Mouse (Mus musculus) forebrain, embryonic 11.5 days (tissue): ENCODE data around the gene Kdm5d. TPM values are rescaled to one million over a fixed set of nuclear protein-coding genes. Genes with fewer than 3 reads are reported as not detected.

ENCODE experiments used
- ATAC-seq: fragments of 200-750 bp; cut with Nextera tagmentation; replicated peaks from 2 replicates; pipeline ENCODE4 v1.8.0; 2017; ENCODE audit warnings: moderate TSS enrichment; ENCODE audit not compliant: low FRiP score
- DNase-seq: peaks from one replicate; pipeline ENCODE4 v3.0.0-alpha.2; 2017; ENCODE audit warnings: low spot score
- H3K27ac ChIP-seq: fragments of 300-500 bp; sonication (generic); 2 replicates; pipeline ENCODE4 v1.5.1; 2014; ENCODE audit warnings: low read depth, low read length
- H3K27me3 ChIP-seq: fragments of 300-500 bp; sonication (generic); 2 replicates; pipeline ENCODE4 v1.6.1; 2014; ENCODE audit warnings: mild to moderate bottlenecking, low read length, mixed read lengths; ENCODE audit not compliant: control insufficient read depth, insufficient read depth
- H3K36me3 ChIP-seq: fragments of 300-500 bp; sonication (generic); 2 replicates; pipeline ENCODE4 v1.6.1; 2014; ENCODE audit warnings: mild to moderate bottlenecking, low read length, moderate library complexity, mixed read lengths; ENCODE audit not compliant: control insufficient read depth, insufficient read depth
- H3K4me1 ChIP-seq: fragments of 300-500 bp; sonication (generic); replicated peaks from 2 replicates; pipeline ENCODE4 v1.6.1; 2014; ENCODE audit warnings: low read length, mixed read lengths; ENCODE audit not compliant: control insufficient read depth, insufficient read depth
- H3K4me2 ChIP-seq: fragments of 300-500 bp; sonication (generic); 2 replicates; pipeline ENCODE4 v1.6.1; 2014; ENCODE audit warnings: low read depth, mild to moderate bottlenecking, low read length, moderate library complexity, mixed read lengths; ENCODE audit not compliant: severe bottlenecking
- H3K4me3 ChIP-seq: fragments of 300-500 bp; sonication (generic); 2 replicates; pipeline ENCODE4 v1.5.1; 2014; ENCODE audit warnings: low read depth, low read length
- H3K9ac ChIP-seq: fragments of 300-500 bp; sonication (generic); 2 replicates; pipeline ENCODE4 v1.6.1; 2014; ENCODE audit warnings: low read length
- H3K9me3 ChIP-seq: fragments of 300-500 bp; sonication (generic); 2 replicates; pipeline ENCODE4 v1.6.1; 2016; ENCODE audit warnings: low read length, mixed read lengths; ENCODE audit not compliant: control insufficient read depth
- WGBS: fragments of 180-500 bp; shearing (Covaris S2); extraction: QIAGEN DNeasy Blood & Tissue Kit; methylation state at CpG from one replicate; pipeline ENCODE4 v1.1.7; 2014; 5-methylcytosine and 5-hydroxymethylcytosine counted together
- microRNA-seq: library from miRNA; unstranded; fragments of <30 nt; microRNA quantifications from one replicate; pipeline ENCODE4, GENCODE M21; 2016; ENCODE audit not compliant: insufficient number of aligned reads
- polyA plus RNA-seq: library from polyadenylated mRNA; unstranded; fragments of >200 nt; fragmentation: Nextera tagmentation; extraction: Ambion mirVana; gene quantifications from 2 replicates; pipeline ENCODE4 v1.2.1, GENCODE M21; 2014

The Kdm5d gene
- 17.4 and 20.3 TPM in 2 replicates for polyA plus RNA-seq

- Histone ChIP-seq H3K9me3 (no peaks in the 10 kb centered on the region), H3K27me3 (no peaks in the 10 kb centered on the region), H3K36me3 (no peaks in the 10 kb centered on the region), H3K9ac (peak within 1 kb of the TSS; percentile 41), H3K27ac (no peak within 1 kb of the TSS), H3K4me2 (0 out of 2 replicates have a peak within 1 kb of the TSS, but pooled peaks have one; percentile 18), H3K4me1 (no peaks in the 10 kb centered on the region), H3K4me3 (peak within 1 kb of the TSS; percentile 35)
- DNase-seq = peak; percentile 56
- no peak for ATAC-seq
- WGBS = under 1% methylated on average over 34 of the region's 34 CpGs
These were observed at the start of gene Kdm5d for GRCm38 (mm10) chrY:897393-898227. Gene Kdm5d, plus strand, starts transcription at chrY:897788.

DNA sequence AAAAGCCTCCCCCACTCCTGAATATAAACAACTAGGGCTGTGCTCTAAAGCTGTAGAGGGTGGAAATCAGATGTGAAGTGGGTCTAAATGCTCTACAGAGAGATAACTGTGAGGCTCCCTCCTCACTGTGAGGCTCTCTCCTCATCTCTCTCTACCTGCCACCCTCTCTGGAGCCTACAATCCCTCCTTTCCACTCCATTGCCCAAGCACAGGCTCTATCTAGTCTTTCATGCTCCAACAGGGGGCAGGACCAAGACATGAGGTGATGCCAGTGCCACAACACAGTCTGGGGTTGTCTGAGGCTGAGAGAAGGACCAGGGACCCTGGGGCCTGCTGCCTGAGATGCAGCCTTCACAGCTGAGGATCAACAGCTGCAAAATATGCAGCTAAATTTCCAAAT, 25.2 kb upstream of the Kdm5d start:
- Histone ChIP-seq H3K9me3 (no peaks in the 10 kb centered on the region), H3K4me2 (no peak overlapping the region), H3K27ac (no peak overlapping the region), H3K27me3 (no peaks in the 10 kb centered on the region), H3K4me3 (no peak overlapping the region), H3K9ac (no peak overlapping the region), H3K36me3 (no peaks in the 10 kb centered on the region), H3K4me1 (no peaks in the 10 kb centered on the region)
- peak; percentile 49; the same call in 1 of the 2 replicates for ATAC-seq
- peak; percentile 41 for DNase-seq

DNA sequence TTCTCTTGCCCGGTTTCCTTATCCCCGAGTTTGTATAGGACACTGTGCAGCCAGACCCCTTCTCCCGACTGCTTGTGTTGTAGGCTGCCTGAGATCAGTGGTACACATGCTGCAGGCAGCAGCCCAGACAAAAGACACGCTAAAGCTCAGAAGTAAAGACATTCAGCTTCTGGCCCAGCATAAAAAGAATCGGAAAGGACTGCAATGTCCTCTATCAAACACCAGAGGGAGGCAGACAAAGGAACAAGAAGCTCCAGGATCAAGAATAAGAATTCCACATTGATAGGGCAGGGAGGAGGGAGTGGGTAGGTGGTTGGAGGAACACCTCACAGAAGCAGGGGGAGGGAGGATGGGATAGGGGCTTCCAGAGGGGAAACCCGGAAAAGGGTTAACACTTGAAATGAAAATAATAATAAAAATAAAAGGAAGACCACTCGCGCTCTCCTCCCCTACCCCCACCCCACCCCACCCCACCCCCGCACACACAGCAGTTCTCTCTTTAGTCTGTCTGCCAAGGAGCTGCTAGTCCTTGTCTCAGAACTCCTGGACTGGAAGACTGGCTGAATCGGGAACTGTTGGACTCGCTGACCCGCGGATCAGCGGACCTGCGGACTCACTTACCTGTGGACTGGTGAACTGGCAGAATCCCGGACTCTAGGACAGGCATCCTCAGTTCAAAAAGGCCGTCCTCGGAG, 24.6 kb upstream of the Kdm5d start:
- Histone ChIP-seq H3K4me2 (no peak overlapping the region), H3K4me1 (no peaks in the 10 kb centered on the region), H3K36me3 (no peaks in the 10 kb centered on the region), H3K9me3 (no peaks in the 10 kb centered on the region), H3K27me3 (no peaks in the 10 kb centered on the region), H3K27ac (no peak overlapping the region), H3K4me3 (no peak overlapping the region), H3K9ac (no peak overlapping the region)
- peak; percentile 63 for ATAC-seq
- DNase-seq = peak; percentile 46
- WGBS = 40% methylated on average over 10 of the region's 18 CpGs

Small RNA genes lying within 50 kb of the gene (microRNA-seq; reads per million reads assigned to microRNA genes)
- gene Gm47281 = not detected

Other genes with a start within 250 kb of the Kdm5d start
- not detected in 2 replicates for gene Zfy1, start 100.4 kb upstream of the Kdm5d start, polyA plus RNA-seq
- not detected in 2 replicates for gene Uba1y, start 79.1 kb upstream of the Kdm5d start, polyA plus RNA-seq
- 35.5 and 45.4 TPM in 2 replicates for gene Eif2s3y, start 112.8 kb downstream of the Kdm5d start, polyA plus RNA-seq